Mouse (Mus musculus) intestine, embryonic 15.5 days (tissue): Measurements from ENCODE around the gene Exoc4. TPM values are rescaled to one million over a fixed set of nuclear protein-coding genes. Genes with fewer than 3 reads are reported as not detected.

Experiments used
- ATAC-seq: fragments of 200-750 bp; cut with Nextera tagmentation; 2 replicates; pipeline ENCODE4 v1.8.0; 2017; ENCODE audit warnings: moderate TSS enrichment, moderate library complexity
- H3K27ac ChIP-seq: fragments of 300-500 bp; sonication (generic); 2 replicates; pipeline ENCODE4 v1.5.1; 2015; ENCODE audit warnings: mild to moderate bottlenecking, inconsistent platforms
- H3K27me3 ChIP-seq: fragments of 300-500 bp; sonication (generic); replicated peaks from 2 replicates; pipeline ENCODE4 v1.6.1; 2015; ENCODE audit warnings: inconsistent platforms
- H3K36me3 ChIP-seq: fragments of 300-500 bp; sonication (generic); 2 replicates; pipeline ENCODE4 v1.6.1; 2015; ENCODE audit warnings: inconsistent platforms
- H3K4me1 ChIP-seq: fragments of 300-500 bp; sonication (generic); replicated peaks from 2 replicates; pipeline ENCODE4 v1.6.1; 2015; ENCODE audit warnings: inconsistent platforms
- H3K4me2 ChIP-seq: fragments of 300-500 bp; sonication (generic); replicated peaks from 2 replicates; pipeline ENCODE4 v1.6.1; 2015; ENCODE audit warnings: mild to moderate bottlenecking, inconsistent platforms
- H3K4me3 ChIP-seq: fragments of 300-500 bp; sonication (generic); replicated peaks from 2 replicates; pipeline ENCODE4 v1.5.1; 2015; ENCODE audit warnings: inconsistent platforms
- H3K9ac ChIP-seq: fragments of 300-500 bp; sonication (generic); 2 replicates; pipeline ENCODE4 v1.6.1; 2015; ENCODE audit warnings: inconsistent platforms
- H3K9me3 ChIP-seq: fragments of 300-500 bp; sonication (generic); 2 replicates; pipeline ENCODE4 v1.6.1; 2016; ENCODE audit warnings: inconsistent platforms
- WGBS: fragments of 180-500 bp; shearing (Covaris S2); methylation state at CpG from one replicate; pipeline ENCODE4 v1.1.7; 2015; 5-methylcytosine and 5-hydroxymethylcytosine counted together
- polyA plus RNA-seq: library from polyadenylated mRNA; unstranded; fragments of >200 nt; fragmentation: Nextera tagmentation; extraction: Ambion mirVana; gene quantifications from 2 replicates; pipeline ENCODE4 v1.2.1, GENCODE M21; 2015

Exoc4 gene
- polyA plus RNA-seq, 1 experiment from 2014 or later = 26.4 TPM

DNA sequence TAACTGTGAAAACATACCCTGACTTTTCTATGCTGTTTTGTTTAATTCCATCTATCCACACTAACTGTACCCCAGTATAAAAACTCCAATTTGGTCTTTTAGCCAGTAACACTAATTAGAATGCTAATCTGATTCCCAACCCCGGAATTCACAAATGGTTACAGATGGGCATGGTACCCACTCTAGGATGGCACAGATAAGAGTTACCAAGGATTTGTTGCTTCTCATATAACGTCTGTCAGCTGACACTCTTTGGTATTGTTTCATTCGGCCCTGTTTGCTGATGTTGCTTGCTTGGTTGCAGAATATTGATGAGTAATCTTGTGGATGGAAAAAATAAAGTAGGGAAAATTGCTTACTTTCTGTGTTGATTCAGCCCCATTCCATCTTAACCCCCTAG is 462.9 kb downstream of the Exoc4 start:
- Histone ChIP-seq H3K9ac (no peak overlapping the region), H3K27me3 (no peaks in the 10 kb centered on the region), H3K4me2 (no peak overlapping the region), H3K4me1 (no peaks in the 10 kb centered on the region), H3K27ac (no peak overlapping the region), H3K9me3 (no peaks in the 10 kb centered on the region), H3K4me3 (no peak overlapping the region), H3K36me3 (no peaks in the 10 kb centered on the region)
- WGBS = 73% methylated on average over 3 of the region's 3 CpGs
- ATAC-seq = no peak

- Histone ChIP-seq H3K4me1 (no peaks in the 10 kb centered on the region), H3K4me2 (no peak overlapping the region), H3K9ac (no peak overlapping the region), H3K4me3 (no peak overlapping the region), H3K36me3 (no peaks in the 10 kb centered on the region), H3K27me3 (no peaks in the 10 kb centered on the region), H3K27ac (no peak overlapping the region), H3K9me3 (no peaks in the 10 kb centered on the region)
- ATAC-seq = no peak
- 84% methylated on average over 7 of the region's 7 CpGs for whole genome bisulfite sequencing
These were observed 463.7 kb downstream of the Exoc4 start for GRCm38 (mm10) chr6:33712540-33713118.

DNA sequence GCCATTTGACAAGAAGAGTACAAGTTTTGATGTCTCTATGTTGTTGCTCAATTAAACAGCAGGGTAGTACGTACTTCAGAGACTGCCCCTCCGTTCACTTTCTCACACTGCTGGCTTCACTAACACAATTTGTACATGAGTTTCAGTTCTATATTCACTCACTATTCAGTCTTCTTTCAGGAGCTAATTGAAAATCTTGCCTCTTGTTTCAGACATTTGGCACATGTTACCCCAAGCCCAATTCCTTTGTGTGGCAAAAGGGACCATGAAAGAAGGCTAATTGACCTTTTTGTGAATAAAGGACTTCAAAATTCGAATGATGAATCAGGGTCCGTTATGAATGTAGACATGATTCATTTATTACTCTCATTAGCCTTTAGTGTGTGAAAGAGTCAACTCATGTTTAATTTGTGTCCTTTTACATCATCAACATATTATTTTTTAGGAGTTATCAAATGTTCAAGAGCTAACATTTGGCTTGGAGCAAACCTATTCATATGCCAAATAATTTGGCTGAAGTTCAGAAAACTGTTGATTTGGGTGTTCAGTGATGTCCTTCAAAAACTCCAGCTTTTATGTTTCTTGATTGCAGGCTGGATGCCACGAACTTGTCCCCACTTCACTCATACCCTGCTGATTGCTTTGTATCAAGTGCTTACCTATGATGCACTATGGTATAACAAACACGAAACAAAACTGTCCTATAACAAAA is 467.5 kb downstream of the Exoc4 start:
- no peak for ATAC-seq
- Histone ChIP-seq H3K36me3 (no peaks in the 10 kb centered on the region), H3K4me1 (no peaks in the 10 kb centered on the region)

DNA sequence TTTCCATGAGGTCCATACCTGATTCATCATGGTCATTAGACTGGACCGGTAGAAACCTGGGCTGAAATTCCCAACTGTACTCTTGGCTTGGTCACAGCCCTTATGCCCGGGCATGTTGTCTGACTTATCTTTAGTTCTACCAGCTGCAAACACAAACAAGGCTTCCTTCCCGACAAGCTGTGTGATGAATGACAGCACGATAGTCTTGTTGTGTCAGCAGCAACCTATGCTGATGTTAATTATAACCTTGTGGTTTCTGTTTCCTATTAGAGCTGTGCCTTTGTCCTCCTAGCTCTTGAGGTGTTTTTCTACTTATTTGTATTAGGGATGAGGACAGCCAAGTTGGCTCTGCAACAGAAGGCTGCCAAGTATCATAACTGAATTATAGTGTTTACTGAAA is 472.3 kb downstream of the Exoc4 start:
- no peak for ATAC-seq
- Histone ChIP-seq H3K9me3 (no peaks in the 10 kb centered on the region), H3K27me3 (no peaks in the 10 kb centered on the region), H3K27ac (no peak overlapping the region), H3K4me2 (no peak overlapping the region), H3K4me3 (no peak overlapping the region), H3K36me3 (no peaks in the 10 kb centered on the region), H3K4me1 (no peaks in the 10 kb centered on the region), H3K9ac (no peak overlapping the region)
- WGBS = 62% methylated on average over 4 of the region's 4 CpGs

More for the DNA sequence above, 467.5 kb downstream of the Exoc4 start:
- 85% methylated on average over 6 of the region's 6 CpGs for WGBS
- Histone ChIP-seq H3K9ac (no peak overlapping the region), H3K27ac (no peak overlapping the region), H3K4me2 (no peak overlapping the region), H3K9me3 (no peaks in the 10 kb centered on the region), H3K4me3 (no peak overlapping the region), H3K27me3 (no peaks in the 10 kb centered on the region)

DNA sequence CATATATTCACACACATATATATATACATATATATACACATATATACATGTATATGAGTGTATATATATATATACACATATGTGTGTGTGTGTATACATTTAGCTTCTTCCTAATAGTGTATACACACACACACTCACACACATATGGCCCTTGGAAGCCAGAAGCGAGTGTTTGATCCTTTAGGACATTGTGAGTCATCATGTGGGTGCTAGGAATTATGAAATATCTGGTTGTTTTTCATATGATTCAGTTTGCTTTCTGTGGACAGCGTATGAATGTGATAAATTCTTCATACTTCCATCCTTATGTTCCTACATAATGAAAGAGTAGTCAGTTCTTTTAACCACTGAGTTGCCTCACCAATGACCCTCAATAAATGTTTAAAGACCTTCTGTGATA is 473.9 kb downstream of the Exoc4 start:
- H3K27me3 ChIP-seq = no peaks in the 10 kb centered on the region
- H3K4me3 ChIP-seq = no peak overlapping the region
- H3K36me3 ChIP-seq = no peaks in the 10 kb centered on the region
- ATAC-seq = no peak
- 91% methylated on average over 2 of the region's 2 CpGs for WGBS
- no peaks in the 10 kb centered on the region for H3K4me1 ChIP-seq
- H3K9me3 ChIP-seq = no peaks in the 10 kb centered on the region
- no peak overlapping the region for H3K9ac ChIP-seq
- H3K27ac ChIP-seq = no peak overlapping the region
- no peak overlapping the region for H3K4me2 ChIP-seq

- no peaks in the 10 kb centered on the region for H3K27me3 ChIP-seq
- H3K4me1 ChIP-seq = no peaks in the 10 kb centered on the region
- ATAC-seq = no peak
- no peak overlapping the region for H3K27ac ChIP-seq
- no peak overlapping the region for H3K4me2 ChIP-seq
- no peaks in the 10 kb centered on the region for H3K9me3 ChIP-seq
- H3K4me3 ChIP-seq = no peak overlapping the region
- H3K36me3 ChIP-seq = no peaks in the 10 kb centered on the region
- WGBS = 66% methylated on average over 3 of the region's 3 CpGs
- no peak overlapping the region for H3K9ac ChIP-seq
These were observed 475.7 kb downstream of the Exoc4 start for GRCm38 (mm10) chr6:33724596-33724995.

DNA sequence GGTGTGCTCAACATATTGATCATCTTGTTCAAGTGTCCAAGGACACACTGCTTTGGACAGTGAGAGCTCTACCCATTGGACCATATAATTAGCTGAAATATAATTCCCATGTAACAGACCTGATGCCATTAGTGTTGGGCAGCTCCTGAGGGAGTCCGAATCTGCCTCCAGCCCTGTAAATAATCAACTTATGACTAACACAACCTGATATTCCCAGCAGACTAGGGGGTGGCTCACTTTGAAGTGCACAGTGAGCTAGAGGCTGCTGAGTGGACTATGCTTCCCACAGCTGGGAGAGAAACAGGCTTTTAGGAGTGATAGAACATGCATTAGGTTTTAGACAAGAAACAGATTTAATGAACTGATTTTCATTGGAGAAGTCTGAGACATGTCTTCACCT is 478.4 kb downstream of the Exoc4 start:
- Histone ChIP-seq H3K9ac (no peak overlapping the region), H3K27me3 (no peaks in the 10 kb centered on the region), H3K4me1 (no peaks in the 10 kb centered on the region), H3K9me3 (no peaks in the 10 kb centered on the region), H3K4me2 (no peak overlapping the region), H3K27ac (no peak overlapping the region), H3K4me3 (no peak overlapping the region), H3K36me3 (no peaks in the 10 kb centered on the region)
- WGBS = 46% methylated on average over 1 of the region's 1 CpGs
- peak; percentile 72; the same call in 1 of the 2 replicates for ATAC-seq

GRCm38 (mm10) chr6:33732214-33732613 is 483.3 kb downstream of the Exoc4 start:
- H3K27me3 ChIP-seq = no peaks in the 10 kb centered on the region
- H3K9ac ChIP-seq = no peak overlapping the region
- H3K4me3 ChIP-seq = no peak overlapping the region
- ATAC-seq = no peak
- no peak overlapping the region for H3K4me2 ChIP-seq
- 69% methylated on average over 2 of the region's 2 CpGs for WGBS
- no peak overlapping the region for H3K27ac ChIP-seq
- no peaks in the 10 kb centered on the region for H3K4me1 ChIP-seq
- H3K9me3 ChIP-seq = no peaks in the 10 kb centered on the region
- H3K36me3 ChIP-seq = no peaks in the 10 kb centered on the region

DNA sequence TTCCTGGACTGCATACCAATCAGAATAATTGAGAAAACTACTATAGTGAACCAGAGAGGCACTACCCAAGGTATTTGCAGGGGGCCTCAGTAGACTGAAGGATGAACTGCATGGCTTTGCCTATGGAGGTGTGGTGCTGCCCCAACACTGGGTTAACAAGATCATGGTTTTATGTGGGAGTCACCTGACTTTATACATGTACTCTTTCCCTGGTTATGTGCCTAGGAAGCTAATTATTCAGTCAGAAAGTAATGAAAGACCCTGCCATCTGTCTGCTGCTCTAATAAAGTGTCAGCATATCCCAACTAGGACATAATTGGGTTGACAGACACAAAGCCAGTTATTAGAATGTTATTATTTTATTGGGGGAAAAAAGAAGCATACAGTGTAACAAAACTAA is 484.7 kb downstream of the Exoc4 start:
- Histone ChIP-seq H3K4me2 (no peak overlapping the region), H3K36me3 (no peaks in the 10 kb centered on the region), H3K9ac (no peak overlapping the region), H3K27ac (no peak overlapping the region), H3K4me3 (no peak overlapping the region), H3K4me1 (no peaks in the 10 kb centered on the region), H3K9me3 (no peaks in the 10 kb centered on the region), H3K27me3 (no peaks in the 10 kb centered on the region)
- no peak for ATAC-seq

GRCm38 (mm10) chr6:33734032-33734431 is 485.1 kb downstream of the Exoc4 start:
- Histone ChIP-seq H3K9ac (no peak overlapping the region), H3K27ac (no peak overlapping the region), H3K9me3 (no peaks in the 10 kb centered on the region), H3K4me3 (no peak overlapping the region), H3K27me3 (no peaks in the 10 kb centered on the region), H3K36me3 (no peaks in the 10 kb centered on the region), H3K4me1 (no peaks in the 10 kb centered on the region), H3K4me2 (no peak overlapping the region)
- ATAC-seq = no peak
- WGBS = 85% methylated on average over 3 of the region's 3 CpGs

DNA sequence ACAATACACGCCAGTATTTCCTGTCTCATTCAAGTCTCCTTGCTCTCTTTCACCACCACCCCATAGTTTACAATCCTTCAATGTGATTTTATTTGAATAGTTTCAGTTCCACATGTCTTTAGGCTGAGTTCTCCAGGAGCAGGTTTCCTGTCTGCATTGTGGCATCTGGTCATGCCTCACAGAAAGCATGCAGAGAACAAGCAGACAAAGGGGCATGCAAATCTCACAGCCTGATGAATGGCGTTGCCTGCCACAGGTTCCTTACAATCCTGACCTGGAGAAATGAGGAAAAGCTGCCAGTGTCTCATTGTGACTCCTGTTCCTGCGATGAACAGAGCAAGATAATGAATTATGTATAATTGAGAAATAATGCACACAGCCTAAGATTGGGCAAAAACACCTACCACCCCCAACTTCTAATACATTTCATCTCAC is 490.0 kb downstream of the Exoc4 start:
- Histone ChIP-seq H3K4me3 (no peak overlapping the region), H3K4me1 (no peaks in the 10 kb centered on the region), H3K9me3 (no peaks in the 10 kb centered on the region), H3K36me3 (no peaks in the 10 kb centered on the region), H3K4me2 (no peak overlapping the region), H3K27me3 (no peaks in the 10 kb centered on the region), H3K9ac (no peak overlapping the region), H3K27ac (no peak overlapping the region)
- WGBS = 36% methylated on average over 3 of the region's 3 CpGs
- ATAC-seq = no peak

GRCm38 (mm10) chr6:33739304-33739703 is 490.4 kb downstream of the Exoc4 start:
- H3K27ac ChIP-seq = no peak overlapping the region
- H3K36me3 ChIP-seq = no peaks in the 10 kb centered on the region
- no peak overlapping the region for H3K4me2 ChIP-seq
- no peaks in the 10 kb centered on the region for H3K9me3 ChIP-seq
- H3K9ac ChIP-seq = no peak overlapping the region
- no peaks in the 10 kb centered on the region for H3K27me3 ChIP-seq
- H3K4me1 ChIP-seq = no peaks in the 10 kb centered on the region
- H3K4me3 ChIP-seq = no peak overlapping the region
- WGBS = 51% methylated on average over 4 of the region's 4 CpGs
- ATAC-seq = no peak

- Histone ChIP-seq H3K27ac (no peak overlapping the region), H3K4me3 (no peak overlapping the region), H3K4me1 (no peaks in the 10 kb centered on the region), H3K4me2 (no peak overlapping the region), H3K36me3 (no peaks in the 10 kb centered on the region), H3K9me3 (no peaks in the 10 kb centered on the region), H3K27me3 (no peaks in the 10 kb centered on the region), H3K9ac (no peak overlapping the region)
- ATAC-seq = no peak
- WGBS = 89% methylated on average over 5 of the region's 5 CpGs
These were observed 507.1 kb downstream of the Exoc4 start for GRCm38 (mm10) chr6:33755976-33756375.
